Mouse (Mus musculus) ES-E14 (cell line): ENCODE results near the gene Slc22a27. TPM values are rescaled to one million over a fixed set of nuclear protein-coding genes. Genes with fewer than 3 reads are reported as not detected.

Experiments
- DNase-seq: peaks from one replicate; pipeline ENCODE4 v3.0.0-alpha.2; 2013; ENCODE audit warnings: low read depth, low spot score
- H3K27ac ChIP-seq: 2 replicates; pipeline ENCODE4 v1.5.1; 2012; ENCODE audit warnings: low read depth, mild to moderate bottlenecking, low read length, moderate library complexity, mixed read lengths; ENCODE audit not compliant: poor library complexity, insufficient read depth, severe bottlenecking
- H3K36me3 ChIP-seq: 2 replicates; pipeline ENCODE4 v1.6.1; 2012; ENCODE audit warnings: mild to moderate bottlenecking, low read length, moderate library complexity, mixed read lengths; ENCODE audit not compliant: control insufficient read depth, poor library complexity, insufficient read depth, severe bottlenecking
- H3K4me1 ChIP-seq, 2 experiments: fragments of 150-350 bp in 1 of 2; sonication (generic) in 1 of 2; 2 replicates each; pipeline ENCODE4 v1.6.1; 2012; ENCODE audit warnings: low read length in 2 of 2, mild to moderate bottlenecking in 1 of 2, mixed read lengths in 1 of 2; ENCODE audit not compliant: control insufficient read depth in 2 of 2, insufficient read depth in 2 of 2, poor library complexity in 1 of 2
- H3K4me3 ChIP-seq, 2 experiments: fragments of 150-350 bp in 1 of 2; sonication (generic) in 1 of 2; 2 replicates each; pipeline ENCODE4 v1.5.1; 2012; ENCODE audit warnings: low read length in 2 of 2, low read depth in 1 of 2, mild to moderate bottlenecking in 1 of 2, mixed read lengths in 1 of 2; ENCODE audit not compliant: insufficient read depth in 1 of 2, poor library complexity in 1 of 2, severe bottlenecking in 1 of 2
- H3K9ac ChIP-seq: 2 replicates; pipeline ENCODE4 v1.6.1; 2012; ENCODE audit warnings: low read depth, mild to moderate bottlenecking, low read length, mixed read lengths; ENCODE audit not compliant: poor library complexity, insufficient read depth, severe bottlenecking
- H3K9me3 ChIP-seq: fragments of 150-350 bp; sonication (generic); 2 replicates; pipeline ENCODE4 v1.6.1; 2012; ENCODE audit warnings: low read depth, mild to moderate bottlenecking, low read length; ENCODE audit not compliant: control insufficient read depth, insufficient read depth
- CHD2 ChIP-seq: IDR thresholded peaks from 2 replicates; pipeline ENCODE4 v1.6.1; 2014; ENCODE audit warnings: mild to moderate bottlenecking, low read depth, low read length, inconsistent platforms
- HCFC1 ChIP-seq: IDR thresholded peaks from 2 replicates; pipeline ENCODE4 v1.6.1; 2012; ENCODE audit warnings: low read length, inconsistent platforms, borderline replicate concordance; ENCODE audit not compliant: insufficient read depth
- MAFK ChIP-seq: IDR thresholded peaks from 2 replicates; pipeline ENCODE4 v1.6.1; 2014; ENCODE audit warnings: mild to moderate bottlenecking, low read depth, low read length, inconsistent platforms; ENCODE audit not compliant: insufficient read depth
- ZC3H11A ChIP-seq: IDR thresholded peaks from 2 replicates; pipeline ENCODE4 v1.6.1; 2012; ENCODE audit warnings: low read depth, mild to moderate bottlenecking, inconsistent platforms, low read length, borderline replicate concordance
- ZNF384 ChIP-seq: IDR thresholded peaks from 2 replicates; pipeline ENCODE4 v1.6.1; 2012; ENCODE audit warnings: low read depth, low read length, inconsistent platforms
- in situ Hi-C, 2 experiments: fragments of 600-800 bp; cut with MboI; formaldehyde crosslinking; loops; one replicate each; pipeline ENCODE4 v1.15.1; 2025; ENCODE audit warnings: low sequenced_read_pairs in 2 of 2, inconsistent platforms in 1 of 2; ENCODE audit not compliant: unreplicated experiment in 2 of 2
- total RNA-seq: library from RNA; depleted of rRNA; stranded (reverse); fragments of 300-350 nt; gene quantifications from 2 replicates; pipeline ENCODE4 v1.2.3, GENCODE M21; 2012; rRNA removed

Slc22a27 gene
- total RNA-seq, 1 experiment = not detected

GRCm38 (mm10) chr19:7876626-7877025 lies 89.2 kb downstream of the Slc22a27 start:
- H3K9me3 ChIP-seq = no peaks in the 10 kb centered on the region
- in situ Hi-C loops = no loop called here
- TF ChIP-seq HCFC1 = no peak
- TF ChIP-seq ZC3H11A = no peak
- TF ChIP-seq ZNF384 = no peak
- TF ChIP-seq CHD2 = no peak
- no peaks in the 10 kb centered on the region for H3K36me3 ChIP-seq
- H3K27ac ChIP-seq = no peak overlapping the region
- no peak for DNase-seq
- no peak overlapping the region for H3K4me3 ChIP-seq
- no peaks in the 10 kb centered on the region for H3K4me1 ChIP-seq
- no peak overlapping the region for H3K9ac ChIP-seq

- Histone ChIP-seq H3K9ac (no peak overlapping the region), H3K36me3 (no peaks in the 10 kb centered on the region), H3K27ac (no peak overlapping the region), H3K4me1 (no peaks in the 10 kb centered on the region), H3K4me3 (no peak overlapping the region), H3K9me3 (no peaks in the 10 kb centered on the region)
- no peak for DNase-seq
- in situ Hi-C loops = no loop called here
- TF ChIP-seq ZNF384 (no peak), ZC3H11A (no peak), MAFK (no peak), CHD2 (no peak), HCFC1 (no peak)
Observed at GRCm38 (mm10) chr19:7829851-7830250, 136.0 kb downstream of the Slc22a27 start.

Other genes starting within 250 kb of the Slc22a27 start
- not detected in 2 replicates for gene Slc22a26, start 163.4 kb downstream of the Slc22a27 start, total RNA-seq
- gene Slc22a28, start 166.0 kb upstream of the Slc22a27 start, total RNA-seq = not detected in 2 replicates